Mouse (Mus musculus): ENCODE measurements around the gene Olfr117.
"Not testable (repeated sequence)": the region's sequence is repeated elsewhere in the genome, so short reads cannot be mapped to it uniquely, and the experiment has no call there.

The Olfr117 gene

GRCm38 (mm10) chr17:37663682-37664081, at the start of gene Olfr117:
Olfr117 (minus strand) TSS chr17:37663782.
- no peak for DNase-seq (ENCODE audit: inconsistent age in 2 of 2, low spot score in 1 of 2)

GRCm38 (mm10) chr17:37696264-37696663, 32.7 kb upstream of the Olfr117 start, which contains the start of gene Olfr119:
Olfr119 (plus strand) TSS chr17:37696564.
- not testable (repeated sequence) for DNase-seq (ENCODE audit: inconsistent age in 2 of 2, low spot score in 1 of 2)

- no peak for DNase-seq (ENCODE audit: inconsistent age in 2 of 2, low spot score in 1 of 2)
These were observed 3.1 kb upstream of the Olfr117 start, which contains the start of gene Olfr118 for GRCm38 (mm10) chr17:37666688-37667087. Olfr118 (plus strand) TSS chr17:37666988.

GRCm38 (mm10) chr17:37627009-37627408, 36.6 kb downstream of the Olfr117 start, which contains the start of the genes Olfr115 and Olfr116:
Olfr115 (minus strand) TSS chr17:37627109.
Olfr116 (minus strand) TSS chr17:37627199.
- DNase-seq (ENCODE audit: inconsistent age in 2 of 2, low spot score in 1 of 2): no peak
